In genomic region chr6:15397485-15397884, GRCm38 (mm10) we compare ENCODE assay signal across 17 mouse cellular contexts.
DNase-seq lines count a peak whose midpoint lies in the region; ATAC-seq lines count a peak whose summit lies in the region.
"Had no signal": no experiment of that assay in that cellular context is flagged by ENCODE, and none has a peak within 500 bp of the region (broad histone marks: within the 10 kb centered on the region; RNA-seq: fewer than 3 reads in every experiment).

No protein-coding gene starts in this region.

- 7% methylated on average over 5 of the region's 5 CpGs for WGBS in forebrain, embryonic 16.5 days
- 30% methylated on average over 5 of the region's 5 CpGs for WGBS in midbrain, embryonic 15.5 days

- intact Hi-C loops in left cerebral cortex, postnatal 4 days (cut with DNase I) = no loop called here

- DNase-seq in left cerebral cortex, postnatal 4 days = peak; percentile 18
- DNase-seq in left cerebral cortex, adult 8-10 months (ENCODE audit: low spot score in 2 of 2) = no peak
- peak; percentile 8 for DNase-seq in retina, postnatal 7 days (ENCODE audit: low read depth, low spot score)
- DNase-seq in adipocyte (ENCODE audit: low spot score) = no peak
- DNase-seq: B cell, adult 2 months; cerebellum, adult 11-12 months; gastrocnemius, postnatal 36 days; kidney, adult 9 months; lung, postnatal 14 days; thymus, postnatal 36 days had no signal

- no peak overlapping the region for H3K27ac ChIP-seq in forebrain, embryonic 16.5 days (ENCODE audit: low read length)
- no peak overlapping the region for H3K27ac ChIP-seq in midbrain, embryonic 15.5 days
- H3K27ac ChIP-seq: embryonic facial prominence, embryonic 15.5 days; left cerebral cortex, adult 2 months; limb, embryonic 13.5 days; liver, embryonic 15.5 days had no signal

- no peak overlapping the region for H3K9ac ChIP-seq in forebrain, embryonic 16.5 days (replicated peaks; ENCODE audit: low read depth, low read length)
- H3K9ac ChIP-seq in midbrain, embryonic 15.5 days = no peak overlapping the region
- H3K9ac ChIP-seq: embryonic facial prominence, embryonic 15.5 days; limb, embryonic 13.5 days; liver, embryonic 15.5 days had no signal

- no peak overlapping the region for H3K4me2 ChIP-seq in forebrain, embryonic 16.5 days (ENCODE audit: low read length)
- no peak overlapping the region for H3K4me2 ChIP-seq in midbrain, embryonic 15.5 days
- H3K4me2 ChIP-seq: embryonic facial prominence, embryonic 15.5 days; limb, embryonic 13.5 days; liver, embryonic 15.5 days had no signal

- peaks cover 7% of the 10 kb centered on the region; the same call in 1 of the 2 replicates for H3K4me1 ChIP-seq in forebrain, embryonic 16.5 days (replicated peaks; ENCODE audit: control insufficient read depth, insufficient read depth, low read length)
- 0 out of 2 replicates have a peak, but pooled peaks cover 3% of the 10 kb centered on the region for H3K4me1 ChIP-seq in midbrain, embryonic 15.5 days
- H3K4me1 ChIP-seq: embryonic facial prominence, embryonic 15.5 days; limb, embryonic 13.5 days; liver, embryonic 15.5 days had no signal

- H3K36me3 ChIP-seq in forebrain, embryonic 16.5 days (ENCODE audit: control insufficient read depth, insufficient read depth) = no peaks in the 10 kb centered on the region
- no peaks in the 10 kb centered on the region for H3K36me3 ChIP-seq in midbrain, embryonic 15.5 days (replicated peaks)
- H3K36me3 ChIP-seq: embryonic facial prominence, embryonic 15.5 days; liver, embryonic 15.5 days had no signal

- no peaks in the 10 kb centered on the region for H3K27me3 ChIP-seq in forebrain, embryonic 16.5 days (replicated peaks; ENCODE audit: control insufficient read depth, insufficient read depth, low read length)
- no peaks in the 10 kb centered on the region for H3K27me3 ChIP-seq in midbrain, embryonic 15.5 days (replicated peaks)
- H3K27me3 ChIP-seq: embryonic facial prominence, embryonic 15.5 days; limb, embryonic 13.5 days; liver, embryonic 15.5 days had no signal

- peak; percentile 80 for ATAC-seq in forebrain, embryonic 16.5 days
- ATAC-seq in midbrain, embryonic 15.5 days (replicated peaks) = peak; percentile 77; the same call in 1 of the 2 replicates
- no peak for ATAC-seq in granulocyte monocyte progenitor cell, adult 5-6 weeks (replicated peaks; ENCODE audit: poor library complexity, severe bottlenecking)

- no peak overlapping the region for H3K4me3 ChIP-seq in forebrain, embryonic 16.5 days (replicated peaks; ENCODE audit: low read length)
- H3K4me3 ChIP-seq in midbrain, embryonic 15.5 days = no peak overlapping the region
- H3K4me3 ChIP-seq: embryonic facial prominence, embryonic 15.5 days; left cerebral cortex, adult 2 months; limb, embryonic 13.5 days; liver, embryonic 15.5 days had no signal

- no peaks in the 10 kb centered on the region for H3K9me3 ChIP-seq in forebrain, embryonic 16.5 days (ENCODE audit: control insufficient read depth, low read length)
- no peaks in the 10 kb centered on the region for H3K9me3 ChIP-seq in midbrain, embryonic 15.5 days
- H3K9me3 ChIP-seq: embryonic facial prominence, embryonic 15.5 days; limb, embryonic 13.5 days; liver, embryonic 15.5 days had no signal

Comparison
In these comparisons a context has a peak if more than half of its experiments do, and no peak if none do; other contexts are left out.
1. DNase-seq: peak in left cerebral cortex, postnatal 4 days (single experiment) and retina, postnatal 7 days (single experiment); none in left cerebral cortex, adult 8-10 months (0 of 2) and adipocyte (single experiment).